Mouse (Mus musculus): ENCODE measurements around the gene Slc4a8.

DNA sequence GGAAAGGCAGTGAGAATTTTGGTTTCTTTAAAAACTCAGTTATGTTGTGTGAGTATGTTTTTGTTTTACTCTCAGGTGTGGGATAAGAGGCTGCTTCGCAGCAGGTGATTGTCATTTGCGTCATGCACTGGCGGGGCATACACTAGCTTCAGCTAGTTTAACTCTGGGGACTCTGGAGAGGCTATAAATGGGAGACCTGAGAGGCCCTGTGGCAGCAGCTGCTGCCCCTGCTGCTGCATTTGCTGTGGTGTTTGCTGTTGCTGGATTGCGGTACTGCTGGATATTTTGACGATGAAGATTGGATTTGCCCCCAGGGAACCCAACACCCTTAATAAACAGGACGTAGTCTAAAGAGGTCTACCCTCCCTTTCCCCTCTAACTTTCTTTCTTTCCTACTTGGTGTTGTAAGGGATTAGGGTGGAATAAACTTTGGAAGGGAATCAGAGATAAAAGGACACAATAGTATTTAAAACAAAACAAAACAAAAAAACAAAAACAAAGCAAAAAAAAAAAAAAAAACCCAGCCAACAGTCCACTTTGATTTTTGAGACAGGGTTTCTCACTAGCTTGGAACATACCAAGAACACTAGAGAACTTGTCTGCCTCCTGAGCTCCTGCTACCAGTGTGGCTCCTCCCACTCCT is 14.9 kb upstream of the Slc4a8 start:
- TF ChIP-seq CTCF (IDR thresholded peaks at IDR 0.05; ENCODE audit: low read depth) (no peak), EP300 (optimal IDR thresholded peaks at IDR 0.05) (no peak)
